Mouse (Mus musculus): ENCODE results near the gene Pld6.
A peak's percentile ranks its signal among the peaks of the same experiment; 100 is the strongest.

DNA sequence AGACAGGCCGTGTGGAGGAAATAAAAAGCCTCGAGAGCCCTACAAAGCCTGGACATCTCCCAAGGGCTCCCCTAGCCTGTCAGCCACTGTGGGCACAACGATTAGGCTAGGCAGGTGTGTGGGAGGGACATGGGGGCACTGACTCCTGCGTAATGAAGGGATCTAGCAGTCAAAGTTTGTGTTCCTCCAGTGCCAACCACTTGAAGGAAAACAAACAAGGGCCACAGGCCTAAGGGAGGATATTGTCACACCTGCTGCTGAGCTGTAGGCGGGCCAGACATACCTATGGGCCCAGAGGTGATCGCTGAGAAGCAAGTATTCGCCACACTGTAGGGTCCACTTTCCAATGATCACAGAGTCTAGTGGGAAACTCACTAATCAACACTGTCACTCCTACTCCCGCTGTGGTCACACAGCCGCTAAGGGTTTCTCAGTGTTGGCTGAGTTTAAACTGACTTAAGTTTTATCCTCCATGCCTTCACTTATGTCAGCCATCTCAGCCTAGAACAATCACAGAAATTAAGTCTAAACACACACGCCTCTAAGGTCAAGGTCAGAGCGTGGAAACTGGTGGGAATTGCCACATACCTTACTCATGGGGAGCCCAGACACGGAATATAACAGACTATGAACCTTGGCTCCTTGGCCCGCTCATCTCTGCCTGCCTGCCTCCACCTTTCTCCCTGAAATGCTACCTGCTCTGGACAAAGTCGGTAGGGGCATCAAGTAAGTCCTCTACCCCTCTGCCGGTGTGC lies 824 bp downstream of the Pld6 start:
- no peak for TF ChIP-seq CTCF (IDR thresholded peaks at IDR 0.05)
- TF ChIP-seq EP300 (IDR thresholded peaks at IDR 0.05) = peak; percentile 32; the same call in 1 of the 2 replicates
